Mouse (Mus musculus): ENCODE results near the gene Zfp385b.

GRCm38 (mm10) chr2:77863522-77863921 lies 44.1 kb upstream of the Zfp385b start:
- TF ChIP-seq CTCF (IDR thresholded peaks at IDR 0.05; ENCODE audit: control insufficient read depth, insufficient read depth, low read length) (no peak), POLR2A (IDR thresholded peaks at IDR 0.05; ENCODE audit: borderline replicate concordance, control insufficient read depth, low read depth, low read length) (no peak)
